Mouse (Mus musculus) embryonic facial prominence, embryonic 14.5 days (tissue): Measurements from ENCODE around the gene Vps25. TPM values are rescaled to one million over a fixed set of nuclear protein-coding genes. Genes with fewer than 3 reads are reported as not detected.

Source experiments
- ATAC-seq: fragments of 200-750 bp; cut with Nextera tagmentation; 2 replicates; pipeline ENCODE4 v1.8.0; 2017; ENCODE audit warnings: low read depth, moderate number of reproducible peaks, moderate TSS enrichment
- DNase-seq: peaks from one replicate; pipeline ENCODE4 v3.0.0-alpha.2; 2015; ENCODE audit warnings: low spot score
- H3K27ac ChIP-seq: fragments of 300-500 bp; sonication (generic); replicated peaks from 2 replicates; pipeline ENCODE4 v1.5.1; 2014; ENCODE audit warnings: low read depth, mild to moderate bottlenecking, low read length, moderate library complexity
- H3K27me3 ChIP-seq: fragments of 300-500 bp; sonication (generic); replicated peaks from 2 replicates; pipeline ENCODE4 v1.6.1; 2014; ENCODE audit warnings: low read length; ENCODE audit not compliant: control insufficient read depth, insufficient read depth
- H3K36me3 ChIP-seq: fragments of 300-500 bp; sonication (generic); 2 replicates; pipeline ENCODE4 v1.6.1; 2014; ENCODE audit warnings: low read length, mixed read lengths; ENCODE audit not compliant: control insufficient read depth, insufficient read depth
- H3K4me1 ChIP-seq: fragments of 300-500 bp; sonication (generic); 2 replicates; pipeline ENCODE4 v1.6.1; 2014; ENCODE audit warnings: antibody characterized with exemption, low read length; ENCODE audit not compliant: control insufficient read depth, insufficient read depth
- H3K4me2 ChIP-seq: fragments of 300-500 bp; sonication (generic); 2 replicates; pipeline ENCODE4 v1.6.1; 2014; ENCODE audit warnings: low read depth, mild to moderate bottlenecking, low read length, moderate library complexity, mixed read lengths
- H3K4me3 ChIP-seq: fragments of 300-500 bp; sonication (generic); 2 replicates; pipeline ENCODE4 v1.5.1; 2014; ENCODE audit warnings: low read depth, mild to moderate bottlenecking, low read length
- H3K9ac ChIP-seq: fragments of 300-500 bp; sonication (generic); 2 replicates; pipeline ENCODE4 v1.6.1; 2014; ENCODE audit warnings: low read depth, mild to moderate bottlenecking, low read length, moderate library complexity, mixed read lengths
- H3K9me3 ChIP-seq: fragments of 300-500 bp; sonication (generic); 2 replicates; pipeline ENCODE4 v1.6.1; 2016; ENCODE audit warnings: low read length; ENCODE audit not compliant: control insufficient read depth
- WGBS: fragments of 180-500 bp; shearing (Covaris S2); extraction: QIAGEN DNeasy Blood & Tissue Kit; methylation state at CpG from one replicate; pipeline ENCODE4 v1.1.7; 2014; 5-methylcytosine and 5-hydroxymethylcytosine counted together
- polyA plus RNA-seq: library from polyadenylated mRNA; unstranded; fragments of >200 nt; fragmentation: Nextera tagmentation; extraction: Ambion mirVana; gene quantifications from 2 replicates; pipeline ENCODE4 v1.2.1, GENCODE M21; 2014

Vps25 gene
- polyA plus RNA-seq, 1 experiment from 2014 or later: 111 TPM

DNA sequence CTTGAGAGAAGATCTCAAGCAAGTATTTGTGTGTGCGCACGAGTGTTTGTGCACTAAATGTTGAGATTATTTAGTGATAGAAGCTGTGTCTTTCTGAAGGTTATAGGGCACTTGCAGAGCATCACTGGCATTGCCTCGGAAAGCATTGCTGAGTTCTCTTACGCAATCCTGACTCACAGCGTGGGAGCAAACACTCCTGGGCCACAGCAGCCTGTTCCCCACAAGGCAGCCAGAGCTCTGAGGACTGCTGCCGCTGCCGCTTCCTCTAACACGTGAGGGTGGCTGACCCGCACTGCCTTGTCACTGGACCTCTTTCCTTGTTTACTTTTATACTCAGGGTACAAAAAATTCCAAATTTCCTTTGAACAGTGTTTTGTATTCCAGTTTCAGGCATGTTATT lies 33.8 kb downstream of the Vps25 start:
- Histone ChIP-seq H3K27me3 (no peaks in the 10 kb centered on the region), H3K36me3 (peaks cover 50% of the 10 kb centered on the region), H3K4me1 (no peaks in the 10 kb centered on the region), H3K27ac (no peak overlapping the region), H3K4me3 (no peak overlapping the region), H3K4me2 (no peak overlapping the region), H3K9ac (no peak overlapping the region), H3K9me3 (no peaks in the 10 kb centered on the region)
- DNase-seq (no peak), ATAC-seq (no peak)
- WGBS: 84% methylated on average over 9 of the region's 9 CpGs

DNA sequence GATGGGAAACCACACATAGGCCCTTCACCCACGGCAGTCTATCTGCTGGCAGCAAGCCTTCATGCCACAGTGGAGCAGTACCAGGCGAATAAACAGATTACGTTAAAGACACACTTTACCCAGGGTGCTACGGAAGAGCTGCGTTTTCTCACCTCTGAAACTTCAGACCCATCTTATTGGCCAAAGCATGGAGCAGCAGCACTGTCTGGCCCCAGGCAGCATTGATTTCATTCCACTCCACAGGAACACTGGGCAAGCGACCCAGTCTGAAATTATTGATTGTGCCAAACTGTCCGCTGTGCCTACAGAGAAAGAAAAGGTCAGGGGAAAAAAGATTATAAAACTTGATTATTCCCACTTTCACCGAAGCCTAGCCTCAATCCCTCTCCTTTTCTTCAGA lies 37.7 kb downstream of the Vps25 start:
- WGBS: 95% methylated on average over 8 of the region's 8 CpGs
- Histone ChIP-seq H3K9ac (no peak overlapping the region), H3K4me1 (no peaks in the 10 kb centered on the region), H3K4me2 (no peak overlapping the region), H3K27ac (no peak overlapping the region), H3K36me3 (peaks cover 87% of the 10 kb centered on the region), H3K27me3 (no peaks in the 10 kb centered on the region), H3K9me3 (no peaks in the 10 kb centered on the region), H3K4me3 (no peak overlapping the region)
- ATAC-seq (no peak), DNase-seq (no peak)

DNA sequence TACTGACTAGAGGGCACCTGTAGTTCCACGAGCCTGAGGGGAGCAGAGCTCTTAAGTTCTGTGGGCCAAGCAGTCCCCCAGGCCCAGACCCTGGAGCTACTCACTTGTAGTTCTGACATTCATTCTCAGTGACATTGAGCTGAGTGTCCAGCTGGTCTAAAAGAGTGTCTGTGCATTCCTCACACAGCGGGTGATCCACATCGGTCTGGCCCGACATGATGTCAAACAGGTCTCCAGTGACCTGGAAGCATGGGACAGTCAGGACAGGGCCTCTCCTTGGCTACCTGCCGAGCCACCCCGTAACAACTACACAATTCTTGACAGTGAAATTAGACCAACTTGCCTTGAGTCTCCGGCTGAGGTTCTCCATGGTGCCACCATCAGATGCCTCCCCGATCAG lies 41.7 kb downstream of the Vps25 start:
- Histone ChIP-seq H3K4me1 (no peaks in the 10 kb centered on the region), H3K9me3 (no peaks in the 10 kb centered on the region), H3K27ac (no peak overlapping the region), H3K9ac (no peak overlapping the region), H3K4me2 (no peak overlapping the region), H3K27me3 (no peaks in the 10 kb centered on the region), H3K4me3 (no peak overlapping the region), H3K36me3 (peaks cover 82% of the 10 kb centered on the region)
- WGBS: 95% methylated on average over 8 of the region's 8 CpGs
- ATAC-seq: no peak
- DNase-seq: no peak

DNA sequence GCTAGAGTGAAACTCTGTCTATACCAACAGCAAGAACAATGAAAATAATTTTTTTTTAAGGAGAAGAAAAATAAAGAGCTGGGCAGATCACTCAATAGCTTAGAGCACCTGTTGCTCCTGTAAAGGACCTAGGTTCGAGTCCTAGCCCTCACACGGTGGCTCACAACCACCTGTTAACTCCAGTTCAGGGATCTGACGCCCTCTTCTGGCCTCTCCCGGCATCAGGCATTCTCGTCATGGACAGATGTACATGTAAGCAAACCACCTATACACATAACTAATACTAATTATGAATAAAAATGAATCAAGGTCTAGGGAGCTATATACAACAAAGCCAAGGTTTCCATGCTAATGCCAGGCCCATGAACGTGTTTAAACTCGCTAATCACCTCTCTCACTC lies 47.4 kb downstream of the Vps25 start:
- Histone ChIP-seq H3K9ac (peak overlapping the region; percentile 87; the same call in 1 of the 2 replicates), H3K9me3 (no peaks in the 10 kb centered on the region), H3K27ac (no peak overlapping the region), H3K4me1 (peaks cover 10% of the 10 kb centered on the region), H3K4me3 (peak overlapping the region; percentile 82), H3K4me2 (peak overlapping the region; percentile 92), H3K36me3 (peaks cover 29% of the 10 kb centered on the region), H3K27me3 (no peaks in the 10 kb centered on the region)
- DNase-seq: no peak
- ATAC-seq: no peak
- 63% methylated on average over 7 of the region's 7 CpGs for WGBS

DNA sequence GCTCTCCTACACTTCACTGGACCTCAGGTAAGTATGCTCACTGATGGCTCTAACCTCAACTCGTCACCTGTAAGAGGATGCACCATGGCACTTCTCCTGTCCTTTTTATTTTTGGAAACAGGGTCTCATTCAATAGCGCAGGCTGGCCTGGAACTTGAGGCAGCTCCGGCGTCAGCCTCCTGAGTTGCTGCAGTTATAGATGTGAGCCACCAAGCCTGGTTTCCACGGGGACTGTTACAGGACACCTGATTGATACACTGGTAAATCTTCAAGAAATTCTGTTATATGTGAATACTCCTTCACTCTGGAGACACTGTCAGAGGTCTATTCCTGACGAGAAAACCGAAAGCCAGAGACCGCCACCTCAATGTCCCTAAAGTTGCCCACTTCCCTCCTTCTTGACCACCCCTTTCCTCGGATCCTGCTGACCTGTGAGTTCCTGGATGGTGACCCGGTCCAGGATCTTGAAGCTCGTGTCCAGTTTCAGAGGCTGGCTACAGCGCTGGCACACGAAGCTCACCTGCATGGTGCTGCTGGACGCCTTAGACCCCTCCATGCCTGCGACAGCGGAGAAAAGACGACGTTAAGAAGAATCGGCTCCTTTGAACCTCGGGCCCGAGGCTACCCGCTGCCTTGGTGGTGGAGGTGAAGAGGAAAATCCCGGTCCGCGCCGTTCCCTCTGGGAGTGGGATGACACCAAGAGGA lies 47.9 kb downstream of the Vps25 start:
- DNase-seq (no peak), ATAC-seq (no peak; the same call in 1 of the 2 replicates)
- no peaks in the 10 kb centered on the region for H3K9me3 ChIP-seq
- H3K27me3 ChIP-seq: no peaks in the 10 kb centered on the region
- peak overlapping the region; percentile 92 for H3K4me2 ChIP-seq
- H3K36me3 ChIP-seq: peaks cover 25% of the 10 kb centered on the region
- peak overlapping the region; percentile 52; the same call in 1 of the 2 replicates for H3K27ac ChIP-seq
- peaks cover 10% of the 10 kb centered on the region for H3K4me1 ChIP-seq
- peak overlapping the region; percentile 82 for H3K4me3 ChIP-seq
- 14% methylated on average over 24 of the region's 26 CpGs for WGBS
- peak overlapping the region; percentile 87 for H3K9ac ChIP-seq

DNA sequence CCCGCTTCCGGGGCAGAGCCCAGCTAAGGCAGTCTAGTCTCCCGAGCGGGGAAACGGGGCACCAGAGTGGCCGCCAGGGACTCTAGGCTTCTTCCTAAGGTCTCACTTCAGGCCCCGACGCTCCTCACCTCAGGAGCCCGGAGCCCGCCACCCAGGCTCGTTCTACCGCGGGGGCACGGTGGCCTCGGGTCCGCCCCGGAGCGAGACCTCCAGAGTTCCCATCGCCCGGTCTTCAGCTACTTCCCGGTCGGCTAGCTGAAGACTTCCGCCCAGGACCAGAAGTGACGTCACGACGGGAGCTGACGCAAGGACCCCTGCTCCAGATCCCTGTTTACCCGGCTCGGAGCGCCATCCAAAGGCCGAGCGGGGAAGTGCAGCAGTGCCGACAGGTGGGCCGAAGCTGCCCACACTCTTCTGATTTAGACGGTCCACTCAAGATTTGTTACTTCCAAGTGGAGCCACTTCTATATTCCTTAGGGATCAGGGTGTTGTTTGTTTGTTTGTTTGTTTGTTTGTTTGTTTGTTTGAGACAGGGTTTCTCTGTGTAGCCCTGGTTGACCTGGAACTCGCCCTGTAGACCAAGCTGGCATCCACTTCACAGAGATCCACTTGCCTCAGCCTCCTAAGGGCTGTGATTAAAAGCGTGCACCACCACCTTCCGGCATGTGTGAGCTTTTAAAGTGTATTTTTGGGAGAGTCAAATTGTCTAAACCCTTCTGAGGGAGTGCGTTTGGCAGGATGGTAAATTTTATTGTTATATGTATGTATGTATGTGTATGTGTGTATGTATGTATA lies 48.7 kb downstream of the Vps25 start, which contains the start of gene Becn1:
Gene Becn1, minus strand, starts transcription at position 283 of the 795 bp plus-strand sequence.
- Histone ChIP-seq H3K27ac (peak within 1 kb of the TSS; percentile 52; the same call in 1 of the 2 replicates), H3K27me3 (no peaks in the 10 kb centered on the region), H3K9ac (peak within 1 kb of the TSS; percentile 87), H3K4me3 (peak within 1 kb of the TSS; percentile 82), H3K36me3 (peaks cover 22% of the 10 kb centered on the region), H3K9me3 (no peaks in the 10 kb centered on the region), H3K4me1 (peaks cover 10% of the 10 kb centered on the region), H3K4me2 (peak within 1 kb of the TSS; percentile 92)
- ATAC-seq (peak; percentile 95), DNase-seq (peak; percentile 98)
- 7% methylated on average over 30 of the region's 39 CpGs for WGBS

DNA sequence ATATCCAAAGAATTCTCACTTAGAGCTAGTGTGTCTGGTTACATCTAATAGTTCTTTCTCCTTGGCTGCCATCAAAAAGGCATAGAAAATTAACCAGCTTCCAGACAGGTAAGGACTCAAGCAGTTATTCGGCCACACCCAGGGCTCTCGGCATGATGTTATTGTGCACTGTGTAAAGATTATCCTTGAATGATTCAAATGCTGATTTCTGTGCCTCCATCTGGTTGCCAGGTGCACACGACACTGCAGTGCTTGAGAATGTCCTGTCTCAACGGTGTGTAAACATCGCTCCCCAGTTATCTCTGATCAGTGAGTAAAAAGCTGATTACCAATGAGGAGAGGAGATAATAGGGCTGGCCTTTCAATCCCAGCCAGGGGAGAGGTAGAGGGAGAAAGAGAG lies 54.2 kb downstream of the Vps25 start:
- WGBS: 37% methylated on average over 5 of the region's 5 CpGs
- H3K9me3 ChIP-seq: no peaks in the 10 kb centered on the region
- no peak overlapping the region for H3K27ac ChIP-seq
- H3K36me3 ChIP-seq: no peaks in the 10 kb centered on the region
- no peak overlapping the region for H3K9ac ChIP-seq
- ATAC-seq: no peak
- no peaks in the 10 kb centered on the region for H3K4me1 ChIP-seq
- no peaks in the 10 kb centered on the region; the same call in 1 of the 2 replicates for H3K27me3 ChIP-seq
- no peak overlapping the region for H3K4me2 ChIP-seq
- no peak overlapping the region for H3K4me3 ChIP-seq
- DNase-seq: no peak
